Mouse (Mus musculus) testis, postnatal 14 days (tissue): ENCODE data around the gene Sgms1.

ENCODE experiments used
- DNase-seq: peaks from one replicate; pipeline ENCODE4 v3.0.0; 2021; ENCODE audit warnings: low spot score

Gene Sgms1

DNA sequence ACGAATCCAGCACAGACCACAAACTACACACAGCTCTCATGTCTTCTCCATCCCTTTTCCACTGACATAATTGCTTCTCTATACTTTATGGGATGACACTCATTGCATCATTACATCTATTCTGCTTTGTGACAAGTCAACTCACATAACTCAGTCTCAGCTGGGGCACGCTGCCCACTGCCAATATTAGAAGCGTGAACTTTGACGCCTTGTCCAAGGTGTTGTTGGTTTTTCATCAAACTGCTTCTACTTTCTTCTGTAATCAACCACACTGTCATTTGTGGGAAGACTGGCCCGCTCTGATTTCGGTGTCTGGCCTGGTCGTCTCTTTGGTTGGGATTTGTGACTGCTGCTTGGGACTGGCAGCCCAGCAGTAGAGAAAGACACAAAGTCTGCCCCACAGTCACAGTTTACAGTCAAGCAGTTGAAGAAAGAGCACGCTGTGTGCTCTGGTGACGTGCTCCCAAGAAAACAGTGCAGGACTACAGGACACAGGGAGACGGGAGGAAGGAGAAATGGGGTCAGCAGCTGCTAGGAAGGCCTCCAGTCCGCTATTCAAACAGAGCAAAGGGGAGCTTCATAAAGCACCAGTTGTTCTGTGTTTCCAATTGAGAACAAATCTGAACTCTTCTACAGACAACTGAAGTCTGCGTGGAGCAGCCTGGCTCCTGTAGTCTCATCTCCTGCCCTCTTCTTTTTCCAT lies 120.2 kb downstream of the Sgms1 start:
- DNase-seq = no peak

DNA sequence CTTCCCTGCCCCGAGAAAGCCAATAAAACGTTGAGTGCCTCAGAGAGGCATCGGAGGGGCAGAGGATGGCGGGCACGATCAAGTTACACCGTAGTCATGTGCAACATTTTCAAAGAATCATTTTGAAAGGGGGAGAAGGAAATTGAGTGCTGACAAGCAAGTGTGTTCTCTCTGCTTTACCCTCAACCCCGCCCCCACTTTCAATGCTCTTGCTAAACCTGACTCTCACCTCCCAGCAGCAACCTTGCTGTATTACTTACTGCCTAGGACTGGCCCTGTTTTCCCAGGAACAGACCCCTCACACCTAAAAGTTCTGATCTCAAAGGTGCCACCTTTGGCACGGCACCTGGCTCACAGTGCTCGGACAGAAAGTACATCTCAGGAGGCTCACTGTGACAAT lies 121.0 kb downstream of the Sgms1 start:
- no peak for DNase-seq

DNA sequence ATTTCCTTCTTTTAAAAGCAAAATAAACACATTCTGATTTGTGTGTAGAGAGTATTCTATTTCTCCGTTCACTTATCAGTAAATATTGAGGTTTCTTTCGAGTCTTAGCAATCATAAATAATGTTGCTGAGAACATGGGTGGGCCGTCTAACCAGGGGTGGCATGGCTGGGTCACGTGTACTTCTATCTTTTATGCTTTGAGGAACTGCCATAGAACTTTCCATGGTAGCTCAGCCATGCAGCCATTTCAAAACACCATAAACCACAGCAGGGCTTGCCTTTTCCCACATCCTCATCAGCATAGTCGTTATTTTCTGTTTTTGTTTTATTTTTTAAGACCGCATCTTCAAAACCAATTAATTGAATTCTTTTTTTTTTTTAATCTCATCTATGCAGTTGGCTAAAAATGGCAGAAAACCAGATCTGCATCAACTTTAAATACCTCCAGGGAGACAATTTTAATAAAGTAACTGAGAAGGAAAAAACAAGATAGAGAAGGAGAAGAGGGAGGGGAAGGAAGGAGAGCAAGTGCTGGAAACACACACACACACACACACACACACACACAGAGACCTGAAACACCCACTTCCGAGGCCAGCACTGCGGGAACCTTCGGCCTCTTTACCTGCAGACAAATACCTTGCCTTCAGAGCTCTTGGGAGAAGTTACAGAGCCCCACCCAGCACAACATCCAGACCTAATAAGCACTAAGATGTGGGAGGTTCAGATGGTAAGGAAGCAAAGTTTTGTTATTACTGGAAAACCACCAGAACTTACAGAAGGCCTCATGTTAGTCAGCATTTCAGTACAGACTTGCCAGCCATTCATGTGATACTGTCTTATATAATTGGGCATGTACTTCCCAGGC lies 122.9 kb downstream of the Sgms1 start:
- no peak for DNase-seq

DNA sequence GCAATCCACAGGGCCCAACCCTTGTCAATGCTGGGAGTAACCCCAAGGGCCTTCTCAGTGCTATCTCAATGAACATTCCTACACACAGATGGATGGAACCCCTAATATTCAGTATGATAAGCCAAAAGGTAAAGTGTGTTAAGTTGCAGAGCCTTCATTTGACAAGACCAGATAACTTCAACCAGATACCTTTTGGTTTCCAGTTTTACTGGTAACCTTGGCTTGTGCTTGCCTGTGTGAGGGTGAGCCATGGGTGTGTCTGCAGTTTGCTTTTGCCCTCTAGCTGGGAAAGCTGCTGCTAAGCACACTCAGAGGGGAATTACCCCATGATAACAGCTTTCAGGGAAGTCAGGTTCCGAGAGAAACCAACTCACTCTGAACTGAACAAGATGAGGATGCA lies 125.8 kb downstream of the Sgms1 start:
- no peak for DNase-seq

DNA sequence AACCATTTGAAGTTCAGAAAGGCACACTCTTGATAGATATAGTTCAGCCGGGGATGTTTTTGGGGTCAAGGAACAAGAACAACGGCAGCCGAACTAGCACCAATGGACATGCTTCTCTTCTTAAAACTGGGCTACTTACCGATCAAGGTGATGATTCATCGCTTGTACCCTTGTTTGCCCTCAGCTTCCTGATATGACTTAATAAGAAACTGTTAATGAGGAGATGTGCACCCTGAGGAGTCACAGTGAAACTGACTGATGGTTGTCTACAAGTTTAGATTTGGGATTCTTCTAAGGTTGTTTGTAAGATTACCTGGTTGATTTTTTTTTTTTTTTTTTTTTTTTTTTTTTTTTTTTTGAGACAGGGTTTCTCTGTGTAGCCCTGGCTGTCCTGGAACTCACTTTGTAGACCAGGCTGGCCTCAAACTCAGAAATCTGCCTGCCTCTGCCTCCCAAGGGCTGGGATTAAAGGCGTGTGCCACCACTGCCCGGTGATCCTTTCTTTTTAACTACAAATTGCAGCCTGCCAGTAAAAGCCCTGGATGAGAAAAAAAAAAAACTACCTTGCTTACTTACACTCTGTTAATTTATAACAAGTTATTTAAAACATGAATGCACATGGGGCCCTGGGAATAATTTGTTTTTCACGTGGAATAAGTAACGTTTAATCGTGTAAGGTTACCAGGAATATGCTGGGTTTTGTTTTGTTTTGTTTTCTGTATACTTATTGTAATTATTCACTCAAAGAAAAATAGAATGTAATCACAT lies 126.5 kb downstream of the Sgms1 start:
- DNase-seq = no peak

DNA sequence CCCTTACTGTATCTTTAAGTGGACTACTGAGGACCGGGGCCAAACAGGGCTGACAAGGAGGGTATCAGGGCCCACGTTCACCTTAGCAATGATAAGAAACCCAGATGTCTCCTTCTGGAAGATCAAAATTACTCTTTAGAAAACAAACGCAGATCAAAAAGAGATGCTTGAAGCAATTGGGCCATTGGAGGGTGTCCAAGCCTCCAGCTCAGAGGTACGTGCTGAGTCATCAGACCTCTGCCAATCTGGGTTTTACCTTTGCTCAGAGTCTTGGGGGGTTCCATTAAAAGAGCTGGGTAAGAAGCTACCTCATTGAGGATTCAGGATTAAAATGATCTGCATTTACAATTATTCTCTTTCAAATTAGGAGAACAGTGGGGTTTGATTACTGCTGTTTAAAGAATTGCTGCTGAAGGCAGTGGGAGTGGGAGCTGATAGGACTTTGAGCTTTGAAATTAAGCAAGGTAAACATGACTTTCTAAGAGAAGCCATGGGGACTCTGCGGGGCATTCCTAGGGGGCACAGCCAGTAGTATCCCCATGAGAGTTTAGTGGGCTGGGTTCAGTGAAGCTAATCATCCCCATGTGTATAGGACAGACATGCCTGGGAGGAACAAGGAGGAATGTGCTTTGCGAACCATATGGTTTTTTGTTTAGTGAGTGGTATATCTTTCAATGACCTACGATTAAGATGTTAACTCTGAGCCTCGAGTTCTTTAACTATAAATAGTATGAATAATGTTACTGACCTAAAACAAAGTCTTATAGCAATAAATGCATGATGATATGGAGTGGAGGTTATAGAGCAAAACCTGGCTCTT lies 128.4 kb downstream of the Sgms1 start:
- DNase-seq = no peak

DNA sequence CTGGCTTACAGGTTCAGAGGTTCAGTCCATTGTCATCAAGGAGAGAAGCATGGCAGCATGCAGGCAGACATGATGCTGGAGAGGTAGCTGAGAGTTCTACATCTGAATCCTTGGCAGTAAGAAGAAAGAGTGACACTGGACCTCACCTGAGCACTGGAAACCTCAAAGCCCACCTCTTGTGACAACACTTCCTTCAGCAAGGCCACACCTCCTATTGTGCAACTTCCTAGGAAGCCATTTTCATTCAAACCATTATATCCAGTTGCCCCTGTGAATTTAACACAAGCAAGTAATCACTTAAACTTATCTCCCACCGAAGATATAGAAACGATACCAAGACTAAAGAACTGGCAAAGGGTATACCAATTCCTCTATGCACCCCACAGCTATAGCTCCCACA lies 129.7 kb downstream of the Sgms1 start:
- no peak for DNase-seq

DNA sequence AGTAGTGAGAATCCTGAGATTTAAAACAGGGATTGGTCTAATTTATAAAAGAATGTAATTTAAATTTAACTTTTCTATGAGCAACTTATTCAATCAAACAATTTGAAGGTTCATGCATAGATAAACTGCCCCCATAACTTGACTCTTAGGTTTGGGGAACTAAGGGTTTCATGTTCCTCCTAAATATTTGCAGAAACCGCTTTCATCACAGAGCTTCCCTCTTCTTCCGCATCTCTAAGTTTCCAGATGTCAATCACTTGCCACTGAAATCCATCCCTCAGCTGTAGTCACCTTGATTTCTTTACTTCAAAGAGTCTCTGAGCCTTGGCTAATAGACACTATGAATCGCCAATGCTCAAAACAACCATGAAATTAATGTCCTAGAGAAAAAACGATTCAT lies 130.5 kb downstream of the Sgms1 start:
- no peak for DNase-seq

DNA sequence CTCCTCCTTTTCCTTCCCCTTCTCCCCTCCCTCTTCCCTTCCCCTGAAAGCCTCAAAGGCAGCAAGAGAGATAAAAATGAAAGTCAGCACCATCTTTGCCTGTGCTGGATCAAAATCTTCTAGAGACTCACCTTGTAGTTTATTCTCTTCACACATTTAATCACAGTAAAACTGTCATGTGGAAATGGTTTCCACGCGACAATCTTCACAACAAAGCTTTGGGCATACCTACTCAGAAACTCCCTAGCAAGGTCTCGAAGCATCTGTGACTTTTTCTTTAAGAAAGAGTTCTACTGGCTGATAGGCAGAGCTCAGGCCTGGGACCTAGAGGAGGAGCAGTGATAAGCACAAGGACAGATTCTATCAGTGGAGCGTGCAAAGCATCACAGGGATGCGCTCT lies 131.4 kb downstream of the Sgms1 start:
- DNase-seq = no peak

DNA sequence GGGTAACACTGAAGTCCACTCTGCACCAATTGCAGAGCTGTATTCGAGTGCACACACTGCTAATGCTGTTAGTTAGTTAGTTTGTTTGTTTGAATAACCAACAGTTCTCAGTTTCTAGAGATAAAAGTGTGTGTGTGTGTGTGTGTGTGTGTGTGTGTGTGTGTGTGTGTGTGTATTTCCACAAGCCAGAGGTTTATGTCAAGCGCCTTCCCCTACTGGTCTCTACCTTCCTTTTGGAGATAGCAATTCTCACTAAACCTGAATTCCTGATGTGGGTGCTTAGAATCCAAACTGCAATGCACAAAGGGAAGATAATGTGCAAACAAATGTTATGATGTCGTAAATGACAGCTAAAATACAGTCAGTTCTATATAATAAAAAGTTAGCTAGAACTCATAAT lies 131.9 kb downstream of the Sgms1 start:
- no peak for DNase-seq

DNA sequence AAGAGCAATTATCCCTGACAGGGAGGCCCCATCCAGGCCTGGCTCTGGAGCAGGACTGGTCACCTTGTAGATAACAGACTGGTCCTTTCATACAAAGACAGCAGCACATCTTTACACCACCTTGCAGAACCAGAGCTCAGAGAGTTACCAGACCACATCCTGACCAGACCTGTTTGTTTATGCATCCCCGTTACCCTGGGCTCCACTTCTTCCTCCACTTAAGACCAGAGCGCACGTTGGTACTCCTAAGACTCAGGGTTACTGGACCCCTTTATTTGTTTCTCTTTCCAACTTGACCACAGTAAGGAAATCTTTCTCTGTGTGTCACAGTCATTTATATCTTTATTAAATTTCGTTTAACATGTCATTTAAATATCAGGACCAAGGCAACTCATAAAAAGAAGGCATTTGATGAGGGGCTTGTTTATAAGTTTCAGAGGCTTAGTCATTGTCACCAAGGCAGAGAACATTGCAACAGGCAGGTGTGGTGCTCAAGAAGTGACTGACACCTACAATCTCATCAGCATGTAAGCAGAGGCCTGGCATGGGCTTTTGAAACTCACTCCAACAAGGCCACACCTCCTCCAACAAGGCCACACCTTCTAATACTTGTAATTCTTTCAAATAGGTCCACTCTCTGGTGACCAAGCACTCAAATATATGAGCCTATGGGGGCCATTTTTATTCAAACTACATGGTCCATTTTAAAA lies 132.7 kb downstream of the Sgms1 start:
- DNase-seq = no peak

DNA sequence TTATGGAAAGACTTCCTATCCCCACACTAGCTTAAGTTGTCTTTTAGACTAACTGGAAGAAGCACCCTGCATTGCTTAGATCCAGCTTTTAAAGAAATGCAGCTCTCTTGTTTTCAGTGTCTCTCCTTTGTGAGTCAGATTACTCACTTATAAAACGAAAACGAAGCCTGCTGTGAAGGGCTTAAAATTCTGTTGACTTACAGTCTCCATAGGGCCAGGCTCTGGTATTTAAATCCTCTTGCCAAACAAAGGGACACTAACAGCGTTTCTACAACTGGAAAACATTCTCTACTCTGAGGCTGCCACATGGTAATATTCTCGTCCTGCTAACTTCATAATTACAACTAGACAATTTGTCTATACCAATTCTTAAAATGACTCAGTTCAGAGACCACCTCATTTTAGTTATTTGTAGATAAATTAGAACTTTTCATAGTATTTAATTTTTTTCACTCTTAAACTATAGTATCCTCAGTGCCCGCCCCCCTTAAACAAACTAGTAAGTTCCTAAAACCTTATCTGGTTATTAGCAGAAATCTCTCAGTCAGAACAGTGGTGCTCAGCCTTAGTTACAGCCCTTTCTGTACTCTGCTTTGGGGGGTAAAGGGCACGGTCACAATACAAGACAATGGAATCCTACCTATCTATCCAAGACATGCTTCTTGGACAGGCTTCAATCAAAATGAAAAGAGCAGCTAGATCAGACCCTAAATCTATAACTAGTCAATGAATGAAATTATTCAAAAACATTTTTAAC lies 133.9 kb downstream of the Sgms1 start:
- no peak for DNase-seq

DNA sequence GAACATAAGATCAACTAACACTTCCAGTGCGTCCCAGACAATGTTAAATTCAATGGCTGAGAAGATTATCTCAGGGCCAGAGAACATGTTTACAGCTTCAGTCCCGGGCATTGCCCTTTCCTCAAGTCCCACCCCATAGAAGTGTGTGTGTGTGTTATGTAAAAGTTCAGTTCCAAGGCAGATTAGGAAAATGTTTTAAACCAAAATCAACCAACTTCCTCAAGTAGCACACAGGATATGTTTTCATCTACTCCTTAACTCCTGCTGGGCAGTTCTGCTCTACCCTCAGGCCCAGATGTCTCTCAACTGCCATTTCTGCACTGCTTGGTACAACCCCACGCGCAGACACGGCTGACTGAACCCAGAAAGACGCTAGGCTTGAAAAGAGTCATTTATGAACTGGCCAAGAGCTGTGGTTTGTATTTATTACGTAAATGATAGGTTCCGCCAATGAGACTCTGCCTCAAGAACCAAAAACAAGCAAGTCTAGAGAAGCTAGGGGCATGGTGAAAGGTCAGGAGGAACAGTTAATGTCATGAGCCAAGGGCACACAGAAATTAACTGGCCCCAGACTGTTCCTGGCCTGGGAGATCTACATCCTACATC lies 134.7 kb downstream of the Sgms1 start:
- DNase-seq = no peak

DNA sequence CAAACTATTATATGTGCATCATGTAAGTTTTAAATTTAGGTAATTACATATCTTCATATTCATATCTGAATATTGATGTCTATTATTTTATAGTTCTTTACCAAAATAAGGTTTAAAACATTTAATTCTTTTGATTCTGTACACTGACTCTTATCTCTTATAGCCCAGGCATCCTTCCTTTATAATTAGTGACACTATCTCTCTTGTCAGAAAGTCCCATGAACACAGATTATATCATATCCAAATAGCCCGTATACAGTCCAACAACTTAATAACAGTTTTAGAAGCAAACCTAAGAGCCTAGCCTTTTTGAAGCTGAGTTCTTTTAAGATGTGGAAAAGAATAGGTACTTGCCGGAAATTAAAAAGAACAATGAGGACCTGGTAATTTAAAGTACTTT lies 135.3 kb downstream of the Sgms1 start:
- DNase-seq = no peak

DNA sequence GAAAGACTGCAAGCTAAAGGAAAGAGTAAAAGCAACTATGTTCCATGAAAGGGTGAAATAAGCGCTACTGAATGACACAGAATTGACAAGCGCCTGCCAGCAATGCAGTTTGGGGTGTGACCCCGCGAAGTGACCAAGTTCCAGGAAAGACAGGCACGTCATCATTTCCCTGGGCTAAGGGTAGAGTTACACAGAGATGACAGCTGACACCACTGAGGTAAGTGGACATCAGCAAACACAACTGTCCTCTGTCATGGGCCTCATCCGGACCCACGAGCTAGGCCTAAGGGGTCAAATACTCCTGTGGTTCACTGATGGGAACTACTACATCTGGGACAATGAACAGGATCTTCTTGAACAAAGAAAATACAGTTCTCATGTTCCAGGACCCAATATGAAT lies 136.5 kb downstream of the Sgms1 start:
- no peak for DNase-seq

DNA sequence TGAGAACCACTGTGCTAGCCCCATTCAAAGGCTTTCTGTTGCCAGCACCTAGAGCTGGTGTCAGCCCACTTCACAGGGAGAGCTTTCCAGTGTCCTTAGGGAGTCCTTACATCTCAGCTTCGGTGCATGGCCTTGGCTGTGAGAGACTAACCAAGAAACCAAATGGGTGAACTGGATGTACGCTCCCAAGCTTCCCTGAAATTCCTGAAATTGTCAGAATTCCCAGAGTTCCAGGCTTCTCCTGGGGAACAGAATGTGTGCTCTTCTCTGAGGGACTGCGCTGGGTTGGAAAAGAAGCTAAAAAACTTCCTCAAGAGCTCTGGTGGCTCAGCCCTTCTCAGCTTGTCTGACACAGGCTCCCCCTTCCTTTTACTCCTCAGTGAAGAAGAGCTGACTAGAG lies 137.1 kb downstream of the Sgms1 start:
- no peak for DNase-seq

DNA sequence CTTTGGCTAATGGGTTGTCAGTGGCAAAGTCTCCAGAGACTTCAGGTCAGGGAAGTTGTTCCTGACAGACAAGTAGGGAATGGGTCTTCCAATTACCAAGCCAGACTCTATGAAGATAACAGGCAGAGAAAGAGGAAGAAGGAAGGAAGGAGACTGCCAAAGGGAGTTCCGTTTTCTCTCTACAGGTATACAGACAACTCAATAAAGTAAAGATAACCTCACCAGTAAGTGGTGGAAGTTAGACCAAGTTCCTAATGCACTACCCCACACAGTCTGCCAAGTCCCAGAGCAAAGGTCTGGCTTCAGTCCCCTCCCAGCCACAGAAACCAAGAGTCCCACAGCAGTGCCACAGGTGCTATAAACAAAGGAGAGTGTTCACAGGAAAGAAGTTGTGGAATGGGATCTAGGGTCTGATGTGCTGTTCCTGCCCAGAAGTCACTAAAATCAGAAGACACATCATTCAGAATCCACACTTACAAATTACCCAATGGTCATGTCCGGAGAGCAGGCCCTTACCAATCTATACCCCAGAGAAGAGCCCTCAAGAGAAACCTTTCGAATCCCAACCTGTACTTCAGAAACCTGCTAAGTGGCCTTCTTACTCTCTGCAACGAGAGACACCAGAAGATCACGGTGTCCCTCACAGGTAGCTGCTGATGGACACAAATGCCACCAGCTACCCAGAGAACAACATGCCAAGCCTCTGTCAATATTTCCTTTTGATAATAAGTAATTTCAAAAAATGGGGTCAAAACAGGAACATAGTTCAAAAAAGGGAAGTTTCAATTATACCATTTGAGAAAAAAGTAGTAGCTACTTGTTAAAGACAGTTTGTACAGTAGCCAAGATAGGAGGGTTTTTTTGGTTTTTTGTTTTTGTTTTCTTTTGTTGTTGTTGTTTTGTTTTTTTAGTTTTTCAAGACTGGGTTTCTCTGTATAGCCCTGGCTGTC lies 140.1 kb downstream of the Sgms1 start:
- DNase-seq = no peak

DNA sequence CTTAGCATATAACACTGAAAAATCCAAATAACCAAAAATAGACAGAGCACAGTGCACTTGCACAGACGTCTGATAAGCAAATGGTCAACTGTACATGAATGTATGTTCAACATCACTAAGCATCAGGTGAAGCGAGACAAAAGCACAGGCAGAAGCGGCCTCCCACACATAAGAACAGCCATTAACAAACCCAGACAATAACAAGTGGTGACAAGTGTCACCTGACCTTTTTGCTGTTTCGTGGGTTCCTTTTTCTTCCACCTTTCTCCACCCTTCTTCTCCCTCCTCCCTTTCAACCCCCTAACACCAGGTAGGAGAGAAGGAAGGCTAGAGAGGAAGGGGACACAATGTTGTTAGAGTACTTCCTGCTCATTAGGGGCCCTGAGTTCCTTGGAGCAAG lies 144.6 kb downstream of the Sgms1 start:
- DNase-seq = no peak

DNA sequence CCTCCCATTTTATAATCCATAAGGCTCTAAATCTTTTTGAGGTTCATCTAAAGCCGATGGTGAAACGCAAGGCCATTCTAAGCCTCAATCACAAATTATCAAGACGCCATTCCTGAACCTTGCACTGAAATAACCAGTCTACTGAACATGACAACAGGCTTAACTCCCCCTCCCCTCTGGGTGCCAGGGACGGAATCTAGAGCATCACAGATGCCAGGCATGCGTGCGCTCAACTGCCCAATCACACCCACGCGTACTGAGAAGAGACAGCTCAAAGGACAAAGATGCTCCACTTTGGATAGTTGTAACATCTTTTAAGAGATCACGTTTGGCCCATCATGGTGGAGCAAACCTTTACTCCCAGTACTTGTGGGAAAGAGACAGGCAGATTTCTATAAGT lies 146.3 kb downstream of the Sgms1 start:
- DNase-seq = no peak
